Mouse (Mus musculus) liver, embryonic 16.5 days (tissue): ENCODE results near the gene Myrip. TPM values are rescaled to one million over a fixed set of nuclear protein-coding genes. Genes with fewer than 3 reads are reported as not detected.
"Not testable (repeated sequence)": the region's sequence is repeated elsewhere in the genome, so short reads cannot be mapped to it uniquely, and the experiment has no call there.

Experiments used
- ATAC-seq: fragments of 200-750 bp; cut with Nextera tagmentation; 2 replicates; pipeline ENCODE4 v1.8.0; 2017; ENCODE audit warnings: low read depth, mild to moderate bottlenecking, moderate number of reproducible peaks, moderate library complexity
- H3K27ac ChIP-seq: fragments of 300-500 bp; sonication (generic); 2 replicates; pipeline ENCODE4 v1.5.1; 2014; ENCODE audit warnings: mild to moderate bottlenecking, low read length
- H3K27me3 ChIP-seq: fragments of 300-500 bp; sonication (generic); 2 replicates; pipeline ENCODE4 v1.6.1; 2014; ENCODE audit warnings: low read depth, low read length, mixed read lengths; ENCODE audit not compliant: control insufficient read depth, insufficient read depth
- H3K36me3 ChIP-seq: fragments of 300-500 bp; sonication (generic); 2 replicates; pipeline ENCODE4 v1.6.1; 2014; ENCODE audit warnings: mild to moderate bottlenecking; ENCODE audit not compliant: control insufficient read depth, insufficient read depth
- H3K4me1 ChIP-seq: fragments of 300-500 bp; sonication (generic); 2 replicates; pipeline ENCODE4 v1.6.1; 2014; ENCODE audit warnings: low read depth, low read length, mixed read lengths; ENCODE audit not compliant: control insufficient read depth
- H3K4me2 ChIP-seq: fragments of 300-500 bp; sonication (generic); 2 replicates; pipeline ENCODE4 v1.6.1; 2014; ENCODE audit warnings: low read depth, low read length, mixed read lengths
- H3K4me3 ChIP-seq: fragments of 300-500 bp; sonication (generic); 2 replicates; pipeline ENCODE4 v1.5.1; 2014; ENCODE audit warnings: low read depth, mild to moderate bottlenecking, low read length
- H3K9ac ChIP-seq: fragments of 300-500 bp; sonication (generic); 2 replicates; pipeline ENCODE4 v1.6.1; 2014; ENCODE audit warnings: low read depth, low read length
- H3K9me3 ChIP-seq: fragments of 300-500 bp; sonication (generic); replicated peaks from 2 replicates; pipeline ENCODE4 v1.6.1; 2016; ENCODE audit warnings: low read length; ENCODE audit not compliant: control insufficient read depth
- WGBS: fragments of 180-500 bp; shearing (Covaris S2); extraction: QIAGEN DNeasy Blood & Tissue Kit; methylation state at CpG from one replicate; pipeline ENCODE4 v1.1.7; 2014; ENCODE audit not compliant: insufficient replicate concordance; 5-methylcytosine and 5-hydroxymethylcytosine counted together
- polyA plus RNA-seq: library from polyadenylated mRNA; unstranded; fragments of >200 nt; fragmentation: Nextera tagmentation; extraction: Ambion mirVana; gene quantifications from 2 replicates; pipeline ENCODE4 v1.2.1, GENCODE M21; 2015

Gene Myrip
- polyA plus RNA-seq, 1 experiment from 2014 or later: 0.02 TPM

GRCm38 (mm10) chr9:120315171-120315570 is 13.9 kb downstream of the Myrip start:
- H3K4me3 ChIP-seq: no peak overlapping the region
- ATAC-seq: no peak
- no peaks in the 10 kb centered on the region for H3K9me3 ChIP-seq
- H3K9ac ChIP-seq: no peak overlapping the region
- no peak overlapping the region for H3K4me2 ChIP-seq
- H3K27ac ChIP-seq: no peak overlapping the region
- 58% methylated on average over 3 of the region's 3 CpGs for WGBS
- no peaks in the 10 kb centered on the region for H3K36me3 ChIP-seq
- H3K27me3 ChIP-seq: no peaks in the 10 kb centered on the region
- no peaks in the 10 kb centered on the region for H3K4me1 ChIP-seq

DNA sequence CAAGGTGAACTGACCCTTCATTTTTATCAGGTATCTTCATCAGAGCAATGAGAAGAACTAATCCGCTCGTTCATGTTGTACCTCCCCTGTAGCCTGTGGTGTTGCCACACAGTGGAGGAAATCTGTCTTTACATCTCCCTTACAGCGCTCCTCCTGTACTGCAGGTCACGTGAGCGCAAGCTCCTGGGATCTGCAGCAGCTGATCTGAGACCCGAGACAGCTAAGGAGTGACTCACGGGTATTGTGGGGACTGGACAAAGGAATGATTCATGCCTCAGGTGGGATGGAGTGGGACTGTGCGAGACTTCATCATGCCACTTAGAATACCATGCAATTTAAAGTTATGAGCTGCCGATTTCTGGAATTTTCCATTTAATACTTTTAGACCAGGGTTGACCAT is 17.8 kb downstream of the Myrip start:
- no peak overlapping the region for H3K4me2 ChIP-seq
- H3K4me1 ChIP-seq: no peaks in the 10 kb centered on the region
- ATAC-seq: no peak
- no peak overlapping the region for H3K9ac ChIP-seq
- 61% methylated on average over 9 of the region's 9 CpGs for WGBS
- H3K27ac ChIP-seq: no peak overlapping the region
- no peak overlapping the region for H3K4me3 ChIP-seq
- H3K36me3 ChIP-seq: no peaks in the 10 kb centered on the region
- no peaks in the 10 kb centered on the region for H3K27me3 ChIP-seq
- no peaks in the 10 kb centered on the region for H3K9me3 ChIP-seq

- WGBS: 69% methylated on average over 2 of the region's 2 CpGs
- Histone ChIP-seq H3K9me3 (no peaks in the 10 kb centered on the region), H3K9ac (no peak overlapping the region), H3K36me3 (no peaks in the 10 kb centered on the region), H3K4me2 (no peak overlapping the region), H3K27me3 (no peaks in the 10 kb centered on the region), H3K4me1 (no peaks in the 10 kb centered on the region), H3K4me3 (no peak overlapping the region), H3K27ac (no peak overlapping the region)
- no peak for ATAC-seq
Observed at GRCm38 (mm10) chr9:120320573-120320972, 19.3 kb downstream of the Myrip start.

DNA sequence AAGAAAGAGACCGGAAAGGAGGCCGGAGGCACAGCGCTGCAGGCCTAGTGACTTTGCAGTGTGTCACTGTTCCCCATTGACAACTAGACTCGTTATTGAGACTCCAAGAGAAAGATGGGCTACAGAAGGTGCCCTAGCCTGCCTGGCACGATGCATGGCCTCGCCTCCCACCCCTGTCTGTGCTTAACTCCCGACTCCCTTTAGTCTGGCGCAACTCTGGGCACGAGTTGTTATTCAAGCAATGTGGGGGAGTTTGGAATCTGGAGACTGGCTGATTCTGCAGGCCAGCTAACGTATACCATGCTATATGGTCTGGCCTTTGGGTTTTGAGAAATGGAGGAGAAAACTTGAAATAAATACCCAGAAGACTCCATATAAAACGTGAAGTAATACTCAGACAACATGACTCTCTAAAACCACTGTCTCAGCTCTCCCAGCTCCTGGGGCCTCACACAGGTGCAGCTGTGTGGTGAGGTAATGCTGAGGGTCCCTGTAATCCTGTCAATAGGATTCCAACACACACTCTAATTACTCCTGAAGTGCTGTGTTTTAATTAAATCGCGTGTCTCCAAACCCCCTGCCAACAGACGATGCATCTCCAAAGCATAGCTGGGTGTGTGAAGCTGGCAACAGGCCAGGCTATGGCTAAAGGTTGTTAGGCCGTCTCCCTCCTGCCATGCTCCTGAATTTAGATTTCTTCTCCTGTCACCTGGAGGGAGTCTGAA is 21.6 kb downstream of the Myrip start:
- no peak overlapping the region for H3K9ac ChIP-seq
- H3K27ac ChIP-seq: no peak overlapping the region
- H3K4me1 ChIP-seq: no peaks in the 10 kb centered on the region
- ATAC-seq: no peak
- H3K4me2 ChIP-seq: no peak overlapping the region
- no peaks in the 10 kb centered on the region for H3K9me3 ChIP-seq
- no peak overlapping the region for H3K4me3 ChIP-seq
- WGBS: 63% methylated on average over 15 of the region's 15 CpGs
- H3K36me3 ChIP-seq: no peaks in the 10 kb centered on the region
- H3K27me3 ChIP-seq: no peaks in the 10 kb centered on the region

- not testable (repeated sequence) for H3K27ac ChIP-seq, H3K36me3 ChIP-seq, H3K4me3 ChIP-seq, H3K4me1 ChIP-seq, H3K4me2 ChIP-seq, H3K9ac ChIP-seq, ATAC-seq, H3K9me3 ChIP-seq, H3K27me3 ChIP-seq
- WGBS: 62% methylated on average over 3 of the region's 3 CpGs
Observed at GRCm38 (mm10) chr9:120331048-120331447, 29.7 kb downstream of the Myrip start.

DNA sequence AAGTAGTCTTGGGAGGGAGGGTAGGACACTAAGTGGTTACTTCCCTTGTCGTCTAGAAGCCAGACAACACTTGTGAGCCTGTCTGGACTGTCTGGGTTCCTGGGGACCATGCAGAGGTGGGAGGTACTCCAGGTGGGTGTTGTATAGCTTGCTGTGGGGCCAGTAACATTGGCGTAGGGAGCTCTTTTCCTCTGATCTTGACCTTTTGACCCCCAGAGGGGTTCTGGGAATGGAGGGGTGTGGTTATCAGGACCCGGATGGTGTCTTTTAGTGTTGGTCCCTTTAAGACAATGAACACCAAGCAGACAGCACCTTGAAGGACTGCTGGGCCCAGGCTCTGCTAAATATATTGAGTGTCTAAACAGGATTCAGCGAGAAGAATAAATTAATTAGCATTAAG is 36.9 kb downstream of the Myrip start:
- H3K36me3 ChIP-seq: no peaks in the 10 kb centered on the region
- H3K27me3 ChIP-seq: no peaks in the 10 kb centered on the region
- H3K27ac ChIP-seq: no peak overlapping the region
- WGBS: 41% methylated on average over 4 of the region's 4 CpGs
- H3K4me2 ChIP-seq: no peak overlapping the region
- no peaks in the 10 kb centered on the region for H3K4me1 ChIP-seq
- ATAC-seq: no peak
- no peak overlapping the region for H3K9ac ChIP-seq
- H3K9me3 ChIP-seq: no peaks in the 10 kb centered on the region
- H3K4me3 ChIP-seq: no peak overlapping the region

GRCm38 (mm10) chr9:120339975-120340695 is 38.8 kb downstream of the Myrip start:
- 21% methylated on average over 10 of the region's 10 CpGs for WGBS
- no peak overlapping the region for H3K27ac ChIP-seq
- no peak for ATAC-seq
- H3K9ac ChIP-seq: no peak overlapping the region
- H3K27me3 ChIP-seq: no peaks in the 10 kb centered on the region
- H3K36me3 ChIP-seq: no peaks in the 10 kb centered on the region
- H3K4me1 ChIP-seq: no peaks in the 10 kb centered on the region
- no peak overlapping the region for H3K4me2 ChIP-seq
- H3K4me3 ChIP-seq: no peak overlapping the region
- H3K9me3 ChIP-seq: no peaks in the 10 kb centered on the region

DNA sequence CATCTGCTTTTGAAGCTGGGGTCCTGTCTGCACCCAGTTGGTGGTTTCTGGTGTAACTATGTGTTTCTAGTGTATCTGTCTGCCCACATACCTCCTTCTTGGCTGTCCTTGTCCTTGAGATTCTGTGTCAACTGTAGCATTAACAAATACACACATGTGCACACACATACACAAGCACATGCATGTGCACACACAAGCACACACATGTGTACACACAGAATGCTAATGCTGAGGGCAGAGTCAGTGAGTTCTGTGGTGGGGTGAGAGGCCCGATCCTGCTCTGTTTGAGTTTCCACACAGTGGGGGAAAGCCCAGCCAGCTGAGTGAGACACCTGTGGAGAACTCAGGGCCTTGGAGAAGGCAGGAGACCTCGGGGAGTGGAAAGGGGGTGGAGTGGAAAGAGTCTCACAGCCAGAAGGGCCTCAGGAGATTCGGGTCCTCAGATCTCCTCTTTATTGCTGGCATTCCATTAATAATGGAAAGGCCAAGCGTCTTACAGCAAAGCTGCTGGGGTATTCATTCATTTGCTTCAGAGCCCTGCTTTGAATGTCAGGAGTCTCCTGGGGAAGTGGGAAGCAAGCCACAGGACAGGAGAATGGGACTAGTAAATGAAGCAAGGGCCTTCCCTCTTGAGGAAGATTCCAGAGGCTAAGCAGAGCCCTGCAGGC is 41.9 kb downstream of the Myrip start:
- H3K4me3 ChIP-seq: no peak overlapping the region
- H3K4me1 ChIP-seq: no peaks in the 10 kb centered on the region; the same call in 1 of the 2 replicates
- H3K9ac ChIP-seq: no peak overlapping the region
- H3K36me3 ChIP-seq: no peaks in the 10 kb centered on the region
- H3K9me3 ChIP-seq: no peaks in the 10 kb centered on the region
- H3K4me2 ChIP-seq: no peak overlapping the region
- no peak overlapping the region for H3K27ac ChIP-seq
- no peaks in the 10 kb centered on the region for H3K27me3 ChIP-seq
- WGBS: 49% methylated on average over 4 of the region's 4 CpGs
- ATAC-seq: no peak

GRCm38 (mm10) chr9:120345651-120346151 is 44.4 kb downstream of the Myrip start:
- H3K9ac ChIP-seq: no peak overlapping the region
- peaks cover under 1% of the 10 kb centered on the region for H3K4me1 ChIP-seq
- no peaks in the 10 kb centered on the region for H3K9me3 ChIP-seq
- H3K36me3 ChIP-seq: no peaks in the 10 kb centered on the region
- H3K4me2 ChIP-seq: no peak overlapping the region
- H3K4me3 ChIP-seq: no peak overlapping the region
- peak overlapping the region; percentile 45; the same call in 1 of the 2 replicates for H3K27ac ChIP-seq
- no peaks in the 10 kb centered on the region for H3K27me3 ChIP-seq
- ATAC-seq: peak; percentile 60
- WGBS: 17% methylated on average over 5 of the region's 5 CpGs
